Mouse (Mus musculus): Measurements from ENCODE around the gene Cldn19.

The Cldn19 gene

DNA sequence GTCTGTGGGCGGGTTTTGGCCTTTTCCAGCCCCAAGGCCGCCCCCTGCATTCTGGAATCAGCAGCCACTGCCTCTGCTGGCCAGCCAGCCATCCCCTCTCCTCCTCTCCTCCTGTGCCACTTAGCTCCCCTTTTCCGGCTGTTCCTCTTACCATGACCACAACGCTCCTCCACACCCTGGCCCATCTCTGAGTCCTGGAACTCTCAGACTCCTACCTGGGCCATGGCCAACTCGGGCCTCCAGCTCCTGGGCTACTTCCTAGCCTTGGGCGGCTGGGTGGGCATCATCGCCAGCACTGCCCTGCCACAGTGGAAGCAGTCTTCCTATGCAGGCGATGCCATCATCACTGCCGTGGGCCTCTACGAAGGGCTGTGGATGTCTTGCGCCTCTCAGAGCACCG is at the start of gene Cldn19:
Cldn19 (plus strand) TSS at position 64 of the 400 bp plus-strand sequence.
- no peak for TF ChIP-seq GATA4 (IDR thresholded peaks at IDR 0.05; ENCODE audit: insufficient replicate concordance, low read length)

DNA sequence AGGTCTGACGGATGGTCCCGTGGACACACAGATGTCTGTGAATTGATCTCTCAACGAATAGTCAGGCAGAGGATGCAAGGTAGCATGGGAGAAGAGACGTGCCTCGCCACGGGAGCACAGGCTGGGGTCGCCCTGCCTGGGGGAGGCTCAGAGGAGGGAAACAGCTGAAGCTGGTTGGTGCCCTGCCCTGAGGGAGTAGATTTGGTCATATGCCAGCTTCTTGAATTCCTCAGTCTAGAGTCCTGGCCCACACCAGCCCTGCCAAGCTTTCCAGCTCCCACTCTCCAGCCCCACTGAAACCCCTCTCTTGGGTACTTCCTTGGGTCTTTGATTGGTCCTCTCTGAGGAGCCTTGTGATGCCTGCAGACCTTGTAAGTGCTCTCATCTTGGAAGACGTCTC is 38.5 kb upstream of the Cldn19 start:
- TF ChIP-seq GATA4 (IDR thresholded peaks at IDR 0.05; ENCODE audit: insufficient replicate concordance, low read length), result no peak

DNA sequence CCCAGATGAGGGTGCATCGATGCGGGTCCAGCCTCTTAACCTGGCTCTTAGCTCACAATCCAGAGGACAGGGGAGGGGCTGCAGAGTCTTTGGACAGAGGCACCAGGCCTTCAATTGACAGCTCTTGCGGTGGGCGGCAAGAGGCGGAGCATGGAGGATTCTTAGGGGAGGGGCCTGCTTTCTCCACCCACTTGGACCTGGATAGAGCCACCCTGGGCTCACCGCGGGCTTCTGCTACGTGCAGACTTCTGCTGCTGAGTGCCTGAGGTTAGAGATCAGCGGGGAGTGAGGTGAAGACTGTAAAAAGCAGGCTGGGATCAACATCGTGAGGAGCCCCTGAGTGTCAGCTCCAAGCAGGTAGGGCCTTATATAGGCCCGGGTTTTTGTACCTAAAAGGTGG is 37.0 kb upstream of the Cldn19 start, which contains the start of gene Tmem269:
Tmem269 (minus strand) TSS at position 49 of the 400 bp plus-strand sequence.
- TF ChIP-seq GATA4 (IDR thresholded peaks at IDR 0.05; ENCODE audit: insufficient replicate concordance, low read length), result no peak

DNA sequence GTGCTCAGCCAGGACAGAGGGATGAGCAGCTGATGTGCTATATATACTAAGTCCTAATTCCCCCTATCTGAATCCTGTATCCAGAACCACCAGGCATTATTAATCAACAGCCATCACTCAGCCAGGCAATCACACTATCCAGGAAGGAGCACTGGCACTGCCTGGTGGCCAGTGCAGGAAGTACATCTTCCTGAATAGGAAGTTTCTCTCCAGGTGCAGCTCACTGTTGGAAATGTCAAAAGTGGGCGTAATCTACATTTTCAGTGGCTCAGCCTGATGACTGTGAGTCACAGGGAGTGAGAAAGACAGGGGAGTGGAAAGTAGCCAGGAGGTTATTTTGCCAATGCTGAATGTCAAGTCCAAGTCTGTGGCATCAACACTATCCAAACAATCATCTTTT is 31.5 kb upstream of the Cldn19 start:
- TF ChIP-seq GATA4 (IDR thresholded peaks at IDR 0.05; ENCODE audit: insufficient replicate concordance, low read length), result no peak

DNA sequence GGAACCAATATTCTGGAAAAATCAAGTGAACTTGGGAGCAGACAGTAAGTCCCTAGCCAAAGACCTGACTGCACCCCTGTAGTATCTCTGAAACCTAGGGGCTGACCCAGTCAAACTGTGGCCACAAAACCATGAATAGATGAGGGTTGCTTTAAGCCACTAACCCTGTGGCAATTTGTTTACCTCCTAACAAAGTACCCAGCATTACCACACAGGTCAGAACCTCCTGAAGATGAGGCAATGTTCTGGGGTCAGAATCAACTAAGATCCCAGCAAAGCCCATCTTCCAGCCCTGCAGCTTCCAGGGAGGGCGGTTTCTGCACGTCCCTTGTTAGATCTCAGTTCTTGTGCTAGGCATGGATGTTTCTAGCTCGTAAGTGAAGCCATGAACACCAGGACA is 30.7 kb upstream of the Cldn19 start:
- TF ChIP-seq GATA4 (IDR thresholded peaks at IDR 0.05; ENCODE audit: insufficient replicate concordance, low read length), result no peak

DNA sequence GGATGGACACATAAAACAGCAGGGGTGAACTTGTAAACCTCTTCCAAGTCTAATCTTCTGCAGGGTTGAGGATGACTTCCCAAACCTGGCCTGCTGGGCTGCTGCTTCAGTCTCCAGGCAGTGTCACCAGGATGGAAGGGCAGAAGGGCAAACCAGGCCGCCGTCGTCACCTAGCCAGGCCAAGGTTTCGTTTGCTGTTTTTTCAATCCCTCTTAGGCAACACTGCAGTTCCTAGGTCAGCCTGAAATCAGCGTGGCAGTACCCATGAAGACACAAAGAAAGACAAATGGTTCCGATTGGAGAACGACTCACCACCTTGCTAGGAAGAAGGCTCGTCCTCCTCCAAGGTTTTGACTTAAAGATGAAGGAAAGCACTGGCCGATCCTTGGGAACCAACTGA is 29.5 kb upstream of the Cldn19 start:
- TF ChIP-seq GATA4 (IDR thresholded peaks at IDR 0.05; ENCODE audit: insufficient replicate concordance, low read length), result no peak

DNA sequence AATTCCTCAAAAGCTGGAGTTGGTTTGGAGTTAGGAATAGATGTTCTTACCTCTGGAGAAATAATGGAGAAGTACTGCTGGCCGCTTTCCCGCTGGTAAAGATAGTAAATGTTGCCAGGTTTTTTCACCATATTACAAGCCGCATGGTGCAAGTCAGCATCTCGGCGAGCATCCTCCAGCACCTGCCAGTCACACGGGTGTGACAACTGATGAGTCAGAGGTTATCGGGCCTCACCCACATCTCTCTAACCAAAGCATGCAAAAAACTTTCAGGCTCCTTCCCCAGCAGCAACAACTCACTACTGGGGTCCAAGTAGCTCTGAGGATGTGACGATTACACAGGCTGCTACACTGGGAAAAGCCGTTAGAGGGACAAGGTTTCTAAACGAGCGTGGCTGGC is 28.5 kb upstream of the Cldn19 start:
- no peak for TF ChIP-seq GATA4 (IDR thresholded peaks at IDR 0.05; ENCODE audit: insufficient replicate concordance, low read length)

DNA sequence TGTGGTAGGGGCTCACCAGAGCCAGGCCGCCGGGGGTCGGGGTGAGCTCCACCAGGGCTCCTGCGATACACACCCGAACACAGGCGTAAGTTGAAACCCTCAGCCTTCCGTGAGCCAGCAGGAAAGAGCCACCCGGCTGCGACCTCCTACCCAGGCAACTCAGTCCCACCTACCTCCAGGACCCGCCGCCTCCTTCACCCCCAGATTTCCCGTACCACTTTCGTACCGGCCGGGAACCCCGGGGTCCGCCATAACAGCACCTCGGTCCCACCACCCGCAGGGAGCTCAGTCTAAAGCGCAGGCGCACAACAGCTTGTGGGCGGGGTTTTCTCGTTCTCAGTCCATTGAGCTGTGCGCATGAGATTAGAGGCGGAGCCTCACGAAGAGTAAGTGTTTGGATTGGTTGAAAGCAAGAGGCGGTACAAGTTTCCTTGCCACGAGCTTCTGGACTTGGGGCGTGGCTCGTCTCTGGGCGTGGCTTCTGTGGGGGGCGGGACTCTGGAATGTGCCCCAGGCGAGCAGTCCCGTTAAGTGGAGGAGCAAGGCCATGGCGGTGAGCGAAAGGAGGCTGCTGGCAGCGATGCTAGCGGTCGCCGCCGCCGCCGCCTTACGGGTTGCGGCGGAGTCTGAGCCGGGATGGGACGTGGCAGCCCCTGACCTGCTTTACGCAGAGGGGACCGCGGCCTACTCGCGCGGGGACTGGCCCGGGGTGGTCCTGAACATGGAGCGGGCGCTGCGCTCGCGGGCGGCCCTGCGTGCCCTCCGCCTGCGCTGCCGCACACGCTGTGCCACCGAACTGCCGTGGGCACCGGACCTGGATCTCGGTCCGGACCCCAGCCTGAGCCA is 22.6 kb upstream of the Cldn19 start, which contains the start of the genes AU022252 and P3h1:
AU022252 (minus strand) TSS at position 303 of the 846 bp plus-strand sequence.
P3h1 (plus strand) TSS at position 506 of the 846 bp plus-strand sequence.
- no peak for TF ChIP-seq GATA4 (IDR thresholded peaks at IDR 0.05; ENCODE audit: insufficient replicate concordance, low read length)

DNA sequence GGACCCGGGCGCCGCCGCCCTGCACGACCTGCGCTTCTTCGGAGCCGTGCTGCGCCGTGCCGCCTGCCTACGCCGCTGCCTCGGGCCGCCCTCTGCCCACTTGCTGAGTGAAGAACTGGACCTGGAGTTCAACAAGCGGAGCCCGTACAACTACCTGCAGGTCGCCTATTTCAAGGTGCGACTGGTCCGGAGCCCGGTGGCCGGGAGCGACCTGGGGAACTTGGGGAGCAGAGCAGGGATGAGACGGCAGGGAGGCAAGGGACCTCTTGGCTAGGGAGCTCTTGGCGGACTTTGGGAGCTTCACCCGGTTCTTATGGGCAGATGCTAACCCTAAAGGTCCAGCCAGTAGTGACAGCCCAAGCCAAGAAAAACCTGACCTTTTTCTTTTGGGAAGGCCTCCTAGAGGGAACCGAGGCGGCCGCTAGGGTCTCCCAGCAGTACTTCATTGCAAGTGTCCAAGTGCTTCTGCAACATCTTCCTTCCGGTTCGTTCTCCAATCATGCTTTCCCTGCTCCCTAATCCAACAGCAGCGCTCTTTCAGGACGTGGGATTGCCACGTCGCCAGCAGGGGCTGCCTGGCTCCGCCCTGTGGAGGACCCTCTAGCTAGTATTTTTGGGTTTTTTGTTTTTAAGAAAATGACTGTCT is 21.8 kb upstream of the Cldn19 start:
- TF ChIP-seq GATA4 (IDR thresholded peaks at IDR 0.05; ENCODE audit: insufficient replicate concordance, low read length), result no peak

DNA sequence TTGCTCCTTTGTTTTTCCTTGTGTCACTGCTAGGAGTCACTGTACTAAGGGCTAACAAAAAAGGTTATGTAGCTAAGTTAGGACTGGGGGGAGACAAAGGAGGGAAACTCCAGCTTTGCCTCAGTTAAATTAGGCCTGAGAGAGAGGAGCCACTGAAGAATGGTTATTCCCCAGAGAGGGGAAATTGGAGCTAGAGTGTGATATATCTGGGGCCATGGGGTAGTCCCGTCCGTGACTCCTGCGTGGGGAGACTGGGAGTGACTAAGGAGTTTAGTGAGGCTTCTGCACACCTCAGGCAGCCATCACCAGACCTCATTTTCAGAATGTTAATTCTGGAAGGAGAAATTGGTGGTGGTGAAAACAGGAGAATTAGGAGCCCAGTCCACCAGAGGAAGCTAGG is 20.9 kb upstream of the Cldn19 start:
- TF ChIP-seq GATA4 (IDR thresholded peaks at IDR 0.05; ENCODE audit: insufficient replicate concordance, low read length), result no peak

DNA sequence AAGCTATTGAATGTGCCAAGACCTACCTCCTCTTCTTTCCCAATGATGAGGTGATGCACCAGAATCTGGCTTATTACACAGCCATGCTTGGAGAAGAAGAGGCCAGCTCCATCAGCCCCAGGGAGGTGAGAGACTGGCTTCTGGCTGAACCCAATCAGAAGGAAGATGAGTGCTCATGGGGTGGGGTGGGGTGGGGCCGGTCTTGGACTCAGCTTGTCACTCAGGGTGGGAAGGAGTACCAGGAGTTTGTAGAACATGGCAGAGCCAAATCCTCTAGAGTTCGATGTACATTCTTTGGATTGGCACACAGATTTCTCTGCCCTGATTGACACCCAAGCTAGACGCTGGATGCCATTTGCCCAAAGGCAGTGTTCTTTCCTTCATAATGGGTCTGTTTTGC is 16.6 kb upstream of the Cldn19 start:
- TF ChIP-seq GATA4 (IDR thresholded peaks at IDR 0.05; ENCODE audit: insufficient replicate concordance, low read length), result no peak

DNA sequence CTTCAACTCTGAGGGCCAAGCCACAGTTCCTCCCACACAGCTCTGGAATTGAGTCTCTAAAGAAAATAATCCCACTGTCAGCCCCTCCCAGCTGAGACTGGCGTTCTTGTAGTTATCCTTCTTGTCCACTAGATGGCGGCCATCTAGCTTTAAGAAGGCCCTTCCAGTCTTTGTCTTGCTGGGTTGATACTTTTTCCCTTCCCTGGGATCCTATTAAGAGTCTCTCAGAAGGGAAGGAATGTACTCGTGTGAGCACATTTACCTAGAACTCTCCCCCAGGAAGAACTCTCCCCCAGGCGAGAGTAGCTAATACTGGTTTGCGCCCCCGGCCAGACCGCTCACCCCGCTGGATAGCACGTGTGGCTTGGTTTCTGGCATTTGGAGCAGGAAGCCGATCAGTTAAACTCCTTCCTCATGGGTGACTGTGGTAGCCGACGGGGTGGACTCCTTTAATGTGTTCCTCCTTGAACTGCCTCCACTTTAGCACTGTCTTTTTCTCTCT is 16.0 kb upstream of the Cldn19 start:
- no peak for TF ChIP-seq GATA4 (IDR thresholded peaks at IDR 0.05; ENCODE audit: insufficient replicate concordance, low read length)

DNA sequence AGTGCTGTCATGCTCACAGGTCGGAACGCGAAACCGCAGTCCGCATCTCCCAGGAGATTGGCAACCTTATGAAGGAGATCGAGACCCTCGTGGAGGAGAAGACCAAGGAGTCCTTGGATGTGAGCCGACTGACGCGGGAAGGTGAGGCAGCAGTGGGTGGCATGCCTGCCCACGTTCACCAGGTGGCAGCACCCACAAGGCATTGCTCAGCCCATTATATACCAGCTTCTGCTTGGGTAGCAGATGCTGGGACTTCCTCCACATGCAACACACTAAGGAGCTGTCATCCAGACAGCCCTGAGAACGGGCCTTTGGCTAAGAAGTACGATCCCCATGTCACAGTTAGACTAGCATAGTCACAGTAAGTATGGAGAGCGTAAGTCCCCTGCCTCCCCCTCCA is 13.6 kb upstream of the Cldn19 start:
- no peak for TF ChIP-seq GATA4 (IDR thresholded peaks at IDR 0.05; ENCODE audit: insufficient replicate concordance, low read length)

DNA sequence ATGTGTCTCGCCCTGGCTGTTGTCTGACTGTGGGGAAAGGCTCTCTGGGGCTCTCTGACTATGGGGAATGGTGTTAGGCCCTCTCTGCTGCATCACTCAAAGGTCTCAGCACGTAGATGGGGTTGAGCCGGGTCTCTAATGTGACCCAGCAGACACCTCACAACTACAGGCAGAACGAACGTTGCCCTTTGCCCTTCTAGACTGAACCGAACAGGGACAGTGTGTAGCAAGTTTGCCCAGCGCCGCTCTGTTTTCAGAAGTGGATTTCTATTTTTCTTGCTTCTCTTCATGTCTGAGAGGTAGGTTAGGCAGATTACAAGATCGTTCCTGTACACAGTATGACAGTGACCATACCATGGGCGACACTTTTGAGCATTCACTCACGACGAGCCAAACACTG is 12.6 kb upstream of the Cldn19 start:
- TF ChIP-seq GATA4 (IDR thresholded peaks at IDR 0.05; ENCODE audit: insufficient replicate concordance, low read length), result no peak

DNA sequence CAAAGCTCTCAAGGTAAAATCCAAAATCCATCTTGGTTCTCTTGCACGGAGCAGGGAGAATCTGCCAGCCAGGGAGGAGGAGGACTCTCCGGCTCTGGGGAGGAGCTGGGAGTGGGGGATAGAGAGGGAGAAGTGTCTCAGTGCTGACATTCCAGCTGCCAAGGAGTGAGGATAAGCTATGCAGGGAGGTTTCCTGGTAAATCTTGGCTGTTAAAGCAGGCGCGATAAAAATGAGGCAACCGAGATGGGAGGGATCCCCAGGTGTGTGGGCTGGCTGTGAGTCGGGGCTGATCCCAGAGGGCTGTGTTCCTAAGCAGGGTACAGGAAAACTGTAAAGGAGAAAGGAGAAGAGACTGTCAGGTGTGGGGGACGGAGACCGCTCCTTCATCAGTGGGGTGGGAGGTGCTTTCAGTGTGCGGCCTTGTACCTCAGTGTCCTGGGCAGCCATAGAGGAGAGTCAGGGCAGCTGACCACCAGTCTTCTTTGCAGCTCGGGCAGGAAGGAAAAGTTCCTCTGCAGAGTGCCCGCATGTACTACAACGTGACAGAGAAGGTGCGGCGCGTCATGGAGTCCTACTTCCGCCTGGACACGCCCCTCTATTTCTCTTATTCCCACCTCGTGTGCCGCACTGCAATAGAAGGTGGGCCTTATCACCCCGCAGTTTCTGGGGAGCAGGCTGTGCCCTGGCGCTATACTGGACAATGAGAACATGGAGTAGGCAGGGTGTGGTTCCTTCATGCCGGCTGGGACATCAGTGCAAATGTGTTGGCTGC is 10.6 kb upstream of the Cldn19 start:
- TF ChIP-seq GATA4 (IDR thresholded peaks at IDR 0.05; ENCODE audit: insufficient replicate concordance, low read length), result no peak

All from liver, adult (tissue).